Mouse (Mus musculus): ENCODE data around the gene Prpf8. TPM values are rescaled to one million over a fixed set of nuclear protein-coding genes. Genes with fewer than 3 reads are reported as not detected.

Prpf8 gene
- polyA plus RNA-seq, 1 experiment = 110 TPM

DNA sequence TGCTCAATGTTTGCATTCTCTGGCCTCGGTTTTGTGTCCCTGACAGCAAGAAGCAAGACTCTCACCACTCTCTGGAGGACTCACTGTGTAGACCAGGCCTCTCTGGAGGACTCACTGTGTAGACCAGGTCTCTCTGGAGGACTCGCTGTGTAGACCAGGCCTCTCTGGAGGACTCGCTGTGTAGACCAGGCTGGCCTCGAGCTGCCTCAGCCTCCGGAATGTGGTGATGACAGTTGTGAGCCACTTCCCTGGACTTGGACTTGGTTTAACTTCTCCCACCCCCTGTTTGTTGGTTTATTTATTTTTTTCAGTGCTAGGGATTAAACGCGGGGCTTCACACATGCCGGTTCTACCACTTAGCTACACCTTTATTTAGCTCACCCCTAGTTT is 50.4 kb downstream of the Prpf8 start:
- Histone ChIP-seq H3K4me3 (replicated peaks; ENCODE audit: insufficient read depth, low read depth, low read length) (no peak overlapping the region), H3K27me3 (ENCODE audit: control insufficient read depth, insufficient read depth, low read length) (no peaks in the 10 kb centered on the region), H3K4me1 (ENCODE audit: control insufficient read depth, insufficient read depth, low read length) (peaks cover 57% of the 10 kb centered on the region), H3K27ac (ENCODE audit: insufficient read depth, low read length) (peak overlapping the region; percentile 90)
- 69% methylated on average over 8 of the region's 8 CpGs for WGBS
- no peak for DNase-seq
- no peak for TF ChIP-seq CTCF (IDR thresholded peaks at IDR 0.05; ENCODE audit: borderline replicate concordance, insufficient read depth, low read depth, low read length)
- TF ChIP-seq POLR2A (IDR thresholded peaks at IDR 0.05; ENCODE audit: borderline replicate concordance, insufficient read depth, low read length) = no peak

DNA sequence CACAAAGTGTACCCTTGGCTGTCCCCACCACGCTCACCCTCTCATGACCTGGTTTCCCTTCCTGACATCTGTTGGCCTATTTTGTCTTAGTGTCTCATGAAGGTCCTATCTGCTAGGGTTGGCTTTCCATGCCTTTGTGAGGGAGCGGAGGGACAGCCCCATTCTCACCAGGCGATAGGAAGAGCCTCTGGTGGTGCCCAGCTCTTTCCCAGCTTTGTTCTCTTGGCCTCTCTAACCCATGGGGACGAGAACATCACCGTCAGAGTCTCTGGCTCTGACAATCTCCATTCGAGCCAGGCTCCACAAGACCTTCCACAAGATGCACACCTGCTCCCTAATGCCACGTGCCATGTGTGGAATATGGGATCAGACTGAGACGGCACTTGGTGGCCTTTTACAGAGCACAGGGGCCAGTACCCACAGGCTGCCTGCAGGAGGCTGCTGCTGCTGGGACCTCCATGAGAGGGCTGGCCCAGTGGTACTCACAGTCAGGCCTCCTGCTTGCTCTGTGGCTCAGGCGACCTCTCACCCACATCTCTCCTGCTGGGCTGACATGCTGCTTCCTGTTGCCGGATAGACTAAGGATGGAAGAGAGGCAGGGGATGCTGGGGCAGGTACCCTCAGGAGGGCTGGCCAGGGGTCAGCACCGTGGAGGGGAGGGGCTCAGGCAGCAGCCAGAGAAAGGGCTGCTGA is 51.0 kb downstream of the Prpf8 start:
- peak; percentile 74 to 80 for DNase-seq
- TF ChIP-seq POLR2A (IDR thresholded peaks at IDR 0.05; ENCODE audit: borderline replicate concordance, insufficient read depth, low read length) (no peak), CTCF (IDR thresholded peaks at IDR 0.05; ENCODE audit: borderline replicate concordance, insufficient read depth, low read depth, low read length) (peak; percentile 14; the same call in 1 of the 2 replicates)
- peak overlapping the region; percentile 90 for H3K27ac ChIP-seq (ENCODE audit: insufficient read depth, low read length)

DNA sequence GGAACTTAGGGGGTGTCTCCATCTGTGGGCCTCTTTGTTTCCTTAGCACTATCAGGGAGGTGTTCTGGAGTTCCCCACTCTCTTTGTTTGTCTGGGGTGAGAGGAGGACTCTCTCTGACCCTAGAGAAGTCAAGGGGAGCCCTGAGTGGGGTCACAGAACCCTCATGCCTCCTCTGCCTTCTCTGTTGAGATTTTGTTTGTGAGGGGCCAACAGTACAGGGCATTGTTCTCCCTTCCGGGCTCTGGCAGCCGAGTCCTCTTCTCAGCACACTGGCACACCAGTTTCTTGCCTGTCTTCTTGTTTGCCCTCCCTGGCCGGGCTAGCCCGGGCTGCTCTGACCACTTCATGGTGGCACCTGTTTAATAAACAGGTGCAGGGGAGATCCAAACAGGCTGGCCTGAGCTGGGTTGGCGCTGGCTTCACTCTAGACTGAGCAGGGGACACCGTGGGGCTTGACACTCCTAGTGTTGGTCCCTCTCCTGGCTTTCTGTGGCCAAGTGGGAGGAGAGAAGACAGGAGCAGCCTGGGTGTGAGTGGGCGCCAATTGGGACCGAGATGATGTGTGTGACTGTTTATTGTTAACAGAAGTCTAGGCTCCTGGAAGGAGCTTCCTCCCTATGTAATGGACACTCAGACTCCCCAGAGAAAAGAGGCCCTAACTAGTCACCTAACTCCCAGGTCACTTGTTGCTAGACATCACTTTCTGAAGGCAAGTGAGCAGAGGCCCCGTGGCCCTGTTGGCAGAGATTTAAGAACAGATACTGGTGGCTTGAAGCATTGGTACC is 51.8 kb downstream of the Prpf8 start:
- no peaks in the 10 kb centered on the region for H3K27me3 ChIP-seq (ENCODE audit: control insufficient read depth, insufficient read depth, low read length)
- H3K4me3 ChIP-seq (replicated peaks; ENCODE audit: insufficient read depth, low read depth, low read length) = no peak overlapping the region
- DNase-seq = peak; percentile 46 to 58
- peaks cover 63% of the 10 kb centered on the region for H3K4me1 ChIP-seq (ENCODE audit: control insufficient read depth, insufficient read depth, low read length)
- 6% methylated on average over 9 of the region's 9 CpGs for WGBS
- H3K27ac ChIP-seq (ENCODE audit: insufficient read depth, low read length) = peak overlapping the region; percentile 90
- no peak for TF ChIP-seq POLR2A (IDR thresholded peaks at IDR 0.05; ENCODE audit: borderline replicate concordance, insufficient read depth, low read length)
- no peak for TF ChIP-seq CTCF (IDR thresholded peaks at IDR 0.05; ENCODE audit: borderline replicate concordance, insufficient read depth, low read depth, low read length)

More for the DNA sequence above, 51.0 kb downstream of the Prpf8 start:
- Histone ChIP-seq H3K4me1 (ENCODE audit: control insufficient read depth, insufficient read depth, low read length) (peaks cover 63% of the 10 kb centered on the region), H3K27me3 (ENCODE audit: control insufficient read depth, insufficient read depth, low read length) (no peaks in the 10 kb centered on the region), H3K4me3 (replicated peaks; ENCODE audit: insufficient read depth, low read depth, low read length) (peak overlapping the region; percentile 3)
- 3% methylated on average over 11 of the region's 11 CpGs for WGBS

DNA sequence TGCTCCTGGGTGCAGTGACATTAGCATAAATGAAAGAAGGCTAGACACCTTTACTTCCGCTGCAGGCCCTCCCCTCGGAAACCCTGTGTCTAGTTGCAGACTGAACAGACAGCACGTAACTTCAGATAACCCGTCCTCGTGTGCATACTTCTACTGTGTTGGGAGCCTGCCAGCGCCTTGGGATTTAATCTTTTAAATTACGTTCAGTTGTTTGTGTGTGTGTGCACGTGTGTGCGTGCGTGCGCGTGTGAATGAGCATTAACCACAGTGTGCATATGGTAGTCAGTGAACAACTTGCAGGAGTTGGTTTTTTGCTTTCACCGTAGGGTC is 52.3 kb downstream of the Prpf8 start:
- H3K27me3 ChIP-seq (ENCODE audit: control insufficient read depth, insufficient read depth, low read length) = no peaks in the 10 kb centered on the region
- DNase-seq = no peak
- peaks cover 63% of the 10 kb centered on the region for H3K4me1 ChIP-seq (ENCODE audit: control insufficient read depth, insufficient read depth, low read length)
- H3K4me3 ChIP-seq (replicated peaks; ENCODE audit: insufficient read depth, low read depth, low read length) = no peak overlapping the region
- peak overlapping the region; percentile 90 for H3K27ac ChIP-seq (ENCODE audit: insufficient read depth, low read length)
- TF ChIP-seq POLR2A (IDR thresholded peaks at IDR 0.05; ENCODE audit: borderline replicate concordance, insufficient read depth, low read length) (no peak), CTCF (IDR thresholded peaks at IDR 0.05; ENCODE audit: borderline replicate concordance, insufficient read depth, low read depth, low read length) (no peak)
- WGBS = 66% methylated on average over 13 of the region's 13 CpGs

DNA sequence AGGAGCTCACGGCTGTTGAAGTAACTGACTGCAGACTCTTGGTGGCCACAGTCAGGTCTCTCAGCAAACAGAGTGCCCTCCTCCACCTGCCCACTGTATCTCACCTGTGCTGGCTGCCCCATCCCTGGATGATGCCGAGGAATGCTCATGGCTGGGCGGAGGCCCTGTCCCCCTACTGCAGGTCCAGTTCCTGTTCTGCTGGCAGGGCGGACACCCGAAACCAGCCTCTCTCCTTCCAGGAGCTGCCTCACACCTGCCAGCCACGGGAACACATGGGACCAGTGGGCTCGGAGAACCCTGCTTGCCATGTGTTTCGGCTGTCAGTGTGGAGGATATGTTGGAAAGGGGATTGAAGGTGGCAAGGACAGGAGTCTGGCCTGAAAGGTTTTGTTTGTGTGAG is 53.6 kb downstream of the Prpf8 start:
- TF ChIP-seq POLR2A (IDR thresholded peaks at IDR 0.05; ENCODE audit: borderline replicate concordance, insufficient read depth, low read length) = no peak
- TF ChIP-seq CTCF (IDR thresholded peaks at IDR 0.05; ENCODE audit: borderline replicate concordance, insufficient read depth, low read depth, low read length) = no peak
- H3K27ac ChIP-seq (ENCODE audit: insufficient read depth, low read length) = peak overlapping the region; percentile 78
- no peak for DNase-seq

DNA sequence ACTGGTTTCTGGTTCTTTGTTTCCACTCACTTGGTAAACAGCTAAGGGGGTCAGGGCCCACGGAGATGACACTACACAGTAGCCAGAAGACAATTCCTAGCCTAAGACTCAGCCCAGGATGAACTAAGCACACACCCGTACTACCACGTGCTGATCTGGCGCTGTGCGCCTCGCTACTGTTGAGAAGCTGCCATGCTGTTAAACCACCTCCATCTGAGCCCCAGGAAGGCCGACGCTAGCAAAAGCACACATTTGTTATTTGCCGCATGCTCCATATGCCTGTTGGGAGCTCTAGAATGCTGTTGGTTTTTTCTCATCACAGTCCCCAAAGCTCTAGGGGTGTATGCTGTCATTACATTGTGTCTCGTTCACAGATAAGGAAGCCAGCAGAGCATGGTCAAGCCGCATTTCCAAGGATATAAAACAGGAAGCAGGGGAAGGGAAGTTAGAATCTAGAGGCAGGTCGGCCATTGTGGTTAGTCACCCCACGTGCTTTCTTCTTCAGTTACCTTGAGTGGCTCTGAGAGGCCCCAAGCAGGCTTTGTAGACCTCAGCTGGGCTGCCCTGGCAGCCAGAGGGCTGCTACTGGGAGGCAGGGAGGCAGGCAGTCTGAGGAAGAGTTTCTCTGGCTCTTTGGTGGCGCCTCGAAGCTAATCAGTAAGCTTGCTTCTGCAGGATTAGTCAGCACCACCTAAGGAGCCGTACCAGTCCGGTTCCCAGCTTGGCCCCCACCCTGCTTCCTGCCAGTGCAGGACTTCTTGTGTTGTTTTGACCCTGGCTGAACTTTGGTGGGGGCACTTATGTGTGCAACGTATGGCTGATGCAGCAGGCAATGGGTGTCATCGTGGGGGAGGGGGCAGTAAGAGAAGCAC is 54.3 kb downstream of the Prpf8 start:
- WGBS = 31% methylated on average over 19 of the region's 19 CpGs

More for the DNA sequence above, 53.6 kb downstream of the Prpf8 start:
- Histone ChIP-seq H3K4me1 (ENCODE audit: control insufficient read depth, insufficient read depth, low read length) (peaks cover 73% of the 10 kb centered on the region), H3K4me3 (replicated peaks; ENCODE audit: insufficient read depth, low read depth, low read length) (no peak overlapping the region), H3K27me3 (ENCODE audit: control insufficient read depth, insufficient read depth, low read length) (no peaks in the 10 kb centered on the region)
- WGBS = 35% methylated on average over 8 of the region's 8 CpGs

DNA sequence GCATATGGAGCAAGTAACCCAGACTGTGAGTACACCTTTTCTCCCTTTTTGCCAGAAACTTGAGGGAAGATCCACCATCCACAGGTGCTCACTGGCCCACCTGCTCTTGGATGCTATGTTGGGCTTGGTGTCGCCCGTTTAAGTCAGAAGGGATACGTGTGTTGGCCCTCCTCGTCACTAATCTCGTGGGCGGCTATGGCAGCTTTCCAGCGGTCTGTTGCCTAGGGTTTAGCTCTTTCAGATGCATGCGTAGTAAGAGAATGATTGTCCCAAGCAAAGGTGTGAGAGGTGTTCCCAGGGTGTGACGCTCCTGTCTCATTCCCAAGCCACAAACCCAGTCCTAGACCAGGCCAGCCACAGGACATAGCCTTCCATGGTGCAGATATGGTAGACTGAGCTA is 58.1 kb downstream of the Prpf8 start:
- WGBS = 27% methylated on average over 9 of the region's 9 CpGs
- TF ChIP-seq CTCF (IDR thresholded peaks at IDR 0.05; ENCODE audit: borderline replicate concordance, insufficient read depth, low read depth, low read length) = no peak

More for the DNA sequence above, 54.3 kb downstream of the Prpf8 start:
- H3K4me3 ChIP-seq (replicated peaks; ENCODE audit: insufficient read depth, low read depth, low read length) = no peak overlapping the region
- TF ChIP-seq POLR2A (IDR thresholded peaks at IDR 0.05; ENCODE audit: borderline replicate concordance, insufficient read depth, low read length) (no peak), CTCF (IDR thresholded peaks at IDR 0.05; ENCODE audit: borderline replicate concordance, insufficient read depth, low read depth, low read length) (no peak)
- peak overlapping the region; percentile 78 for H3K27ac ChIP-seq (ENCODE audit: insufficient read depth, low read length)
- H3K27me3 ChIP-seq (ENCODE audit: control insufficient read depth, insufficient read depth, low read length) = no peaks in the 10 kb centered on the region
- H3K4me1 ChIP-seq (ENCODE audit: control insufficient read depth, insufficient read depth, low read length) = peaks cover 76% of the 10 kb centered on the region
- DNase-seq = peak; percentile 56 to 58

More for the DNA sequence above, 58.1 kb downstream of the Prpf8 start:
- no peaks in the 10 kb centered on the region for H3K27me3 ChIP-seq (ENCODE audit: control insufficient read depth, insufficient read depth, low read length)
- H3K4me1 ChIP-seq (ENCODE audit: control insufficient read depth, insufficient read depth, low read length) = peaks cover 49% of the 10 kb centered on the region
- H3K27ac ChIP-seq (ENCODE audit: insufficient read depth, low read length) = 0 out of 2 replicates have a peak overlapping the region, but pooled peaks have one; percentile 7
- peak; percentile 60 to 67 for DNase-seq
- H3K4me3 ChIP-seq (replicated peaks; ENCODE audit: insufficient read depth, low read depth, low read length) = no peak overlapping the region
